Mouse (Mus musculus): Measurements from ENCODE around the gene Tob1.

DNA sequence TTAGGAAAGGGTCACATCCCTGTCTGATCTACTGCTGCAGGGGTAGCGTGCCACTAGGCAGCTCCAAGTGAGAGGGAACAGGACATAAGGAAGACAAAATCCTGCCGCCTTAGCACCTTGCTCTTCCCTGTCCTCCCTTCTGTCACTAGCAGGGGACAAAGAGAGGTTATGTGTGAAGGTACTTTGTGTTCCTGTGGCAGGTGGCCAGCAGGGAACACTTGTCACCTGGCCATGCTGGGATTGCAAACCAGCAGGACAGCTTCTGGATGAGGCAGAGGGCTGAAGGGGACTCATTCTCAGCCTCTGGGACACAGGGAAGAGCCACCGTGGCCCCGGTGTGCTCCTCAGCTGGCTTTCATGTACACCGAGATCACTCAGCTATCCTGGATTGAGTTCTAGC is 39.6 kb upstream of the Tob1 start:
- no peak for TF ChIP-seq CTCF (IDR thresholded peaks at IDR 0.05; ENCODE audit: low read depth)
- TF ChIP-seq EP300 (optimal IDR thresholded peaks at IDR 0.05): no peak
